ENCODE assay signal across 8 mouse cellular contexts in genomic region chr9:57940861-57941638, GRCm38 (mm10). TPM values are rescaled to one million over a fixed set of nuclear protein-coding genes. Genes with fewer than 3 reads are reported as not detected.
DNase-seq lines count a peak whose midpoint lies in the region; ATAC-seq and TF ChIP-seq lines count a peak whose summit lies in the region.

No protein-coding gene starts in this region.

- H3K4me1 ChIP-seq in kidney, embryonic 14.5 days (ENCODE audit: control insufficient read depth, insufficient read depth, low read length), result peaks cover 14% of the 10 kb centered on the region
- H3K4me1 ChIP-seq in ES-E14 (ENCODE audit: control insufficient read depth in 2 of 2, insufficient read depth in 2 of 2, low read length in 2 of 2, poor library complexity in 1 of 2), result peaks cover 0 to 7% of the 10 kb centered on the region in 2 experiments; a peak in 2 of 4 replicates
- H3K4me1 ChIP-seq in forebrain, embryonic 10.5 days, result peaks cover 54% of the 10 kb centered on the region
- peaks cover 10% of the 10 kb centered on the region for H3K4me1 ChIP-seq in intestine, postnatal 0 days (replicated peaks; ENCODE audit: control insufficient read depth, insufficient read depth, low read length)
- H3K4me1 ChIP-seq in neural tube, embryonic 14.5 days (ENCODE audit: control insufficient read depth, insufficient read depth, low read length), result peaks cover 26% of the 10 kb centered on the region

- in situ Hi-C loops in ES-E14 (cut with MboI; ENCODE audit: low sequenced_read_pairs in 2 of 2, unreplicated experiment in 2 of 2), result no loop called here

- no peak for DNase-seq in kidney, postnatal 4 days
- DNase-seq in ES-E14 (ENCODE audit: low read depth, low spot score), result peak; percentile 42
- peak; percentile 39 for DNase-seq in forebrain, embryonic 10.5 days (ENCODE audit: extremely low spot score, low spot score)
- DNase-seq in c-Kit-positive CD71-positive TER-119-positive erythroid progenitor cells, embryonic 14.5 days (ENCODE audit: low spot score), result no peak
- no peak for DNase-seq in spleen, postnatal 36 days (ENCODE audit: low spot score in 2 of 2)

- no peak overlapping the region for H3K27ac ChIP-seq in kidney, embryonic 14.5 days (ENCODE audit: low read depth, low read length)
- H3K27ac ChIP-seq in ES-E14 (ENCODE audit: insufficient read depth, low read depth, low read length, poor library complexity, severe bottlenecking), result no peak overlapping the region
- H3K27ac ChIP-seq in forebrain, embryonic 10.5 days, result peak overlapping the region; percentile 85
- 0 out of 2 replicates have a peak overlapping the region, but pooled peaks have one; percentile 46 for H3K27ac ChIP-seq in intestine, postnatal 0 days (ENCODE audit: low read depth, low read length)
- H3K27ac ChIP-seq in neural tube, embryonic 14.5 days (ENCODE audit: low read depth, low read length), result peak overlapping the region; percentile 92

- H3K9me3 ChIP-seq in kidney, embryonic 14.5 days (ENCODE audit: control insufficient read depth, low read length), result no peaks in the 10 kb centered on the region
- no peaks in the 10 kb centered on the region for H3K9me3 ChIP-seq in ES-E14 (ENCODE audit: control insufficient read depth, insufficient read depth, low read depth, low read length)
- no peaks in the 10 kb centered on the region for H3K9me3 ChIP-seq in forebrain, embryonic 10.5 days
- no peaks in the 10 kb centered on the region for H3K9me3 ChIP-seq in intestine, postnatal 0 days (ENCODE audit: control insufficient read depth)
- H3K9me3 ChIP-seq in neural tube, embryonic 14.5 days (ENCODE audit: control insufficient read depth, low read length), result no peaks in the 10 kb centered on the region

- H3K9ac ChIP-seq in kidney, embryonic 14.5 days (ENCODE audit: low read depth, low read length), result peak overlapping the region; percentile 70
- no peak overlapping the region for H3K9ac ChIP-seq in ES-E14 (ENCODE audit: insufficient read depth, low read depth, low read length, poor library complexity, severe bottlenecking)
- H3K9ac ChIP-seq in intestine, postnatal 0 days (ENCODE audit: low read depth, low read length), result peak overlapping the region; percentile 69
- peak overlapping the region; percentile 95 for H3K9ac ChIP-seq in neural tube, embryonic 14.5 days (replicated peaks; ENCODE audit: low read depth, low read length)

- ATAC-seq in kidney, embryonic 14.5 days (ENCODE audit: low FRiP score, low TSS enrichment), result no peak
- ATAC-seq in intestine, postnatal 0 days, result no peak
- peak; percentile 30 for ATAC-seq in neural tube, embryonic 14.5 days (ENCODE audit: low read depth)

- H3K4me3 ChIP-seq in kidney, embryonic 14.5 days (ENCODE audit: low read length), result peak overlapping the region; percentile 73
- H3K4me3 ChIP-seq in ES-E14 (ENCODE audit: insufficient read depth in 1 of 2, low read depth in 1 of 2, low read length in 2 of 2, poor library complexity in 1 of 2, severe bottlenecking in 1 of 2), result peak overlapping the region; percentile 70 to 75
- H3K4me3 ChIP-seq in forebrain, embryonic 10.5 days, result peak overlapping the region; percentile 82
- peak overlapping the region; percentile 83 for H3K4me3 ChIP-seq in intestine, postnatal 0 days (ENCODE audit: low read depth, low read length)
- peak overlapping the region; percentile 84 for H3K4me3 ChIP-seq in neural tube, embryonic 14.5 days (ENCODE audit: low read depth, low read length)

- H3K36me3 ChIP-seq in kidney, embryonic 14.5 days (ENCODE audit: control insufficient read depth, insufficient read depth, low read length), result no peaks in the 10 kb centered on the region
- H3K36me3 ChIP-seq in ES-E14 (ENCODE audit: control insufficient read depth, insufficient read depth, low read length, poor library complexity, severe bottlenecking), result no peaks in the 10 kb centered on the region
- H3K36me3 ChIP-seq in forebrain, embryonic 10.5 days (replicated peaks), result no peaks in the 10 kb centered on the region
- no peaks in the 10 kb centered on the region for H3K36me3 ChIP-seq in intestine, postnatal 0 days (ENCODE audit: control insufficient read depth, insufficient read depth)
- H3K36me3 ChIP-seq in neural tube, embryonic 14.5 days (ENCODE audit: control insufficient read depth, insufficient read depth, low read length), result no peaks in the 10 kb centered on the region

- peaks cover 37% of the 10 kb centered on the region for H3K27me3 ChIP-seq in kidney, embryonic 14.5 days (ENCODE audit: control insufficient read depth, insufficient read depth, low read length)
- peaks cover 98% of the 10 kb centered on the region for H3K27me3 ChIP-seq in forebrain, embryonic 10.5 days (ENCODE audit: poor library complexity, severe bottlenecking)
- H3K27me3 ChIP-seq in intestine, postnatal 0 days (replicated peaks; ENCODE audit: control insufficient read depth, insufficient read depth, low read length), result no peaks in the 10 kb centered on the region; the same call in 1 of the 2 replicates
- no peaks in the 10 kb centered on the region for H3K27me3 ChIP-seq in neural tube, embryonic 14.5 days (ENCODE audit: control insufficient read depth, insufficient read depth, low read length)

- 7% methylated on average over 28 of the region's 28 CpGs for WGBS in kidney, embryonic 14.5 days
- WGBS in forebrain, embryonic 10.5 days, result 10% methylated on average over 28 of the region's 28 CpGs
- 5% methylated on average over 28 of the region's 28 CpGs for whole genome bisulfite sequencing in intestine, postnatal 0 days
- WGBS in neural tube, embryonic 14.5 days, result 5% methylated on average over 28 of the region's 28 CpGs

- TF ChIP-seq CTCF in intestine, postnatal 0 days (IDR thresholded peaks at IDR 0.05; ENCODE audit: low read depth), result peak; percentile 33; the same call in 1 of the 2 replicates

- H3K4me2 ChIP-seq in kidney, embryonic 14.5 days (replicated peaks; ENCODE audit: low read depth, low read length), result peak overlapping the region; percentile 100
- peak overlapping the region; percentile 97 for H3K4me2 ChIP-seq in intestine, postnatal 0 days (replicated peaks; ENCODE audit: low read depth)
- peak overlapping the region; percentile 85 for H3K4me2 ChIP-seq in neural tube, embryonic 14.5 days (ENCODE audit: low read depth, low read length)

TF ChIP-seq in ES-E14, 5 proteins besides CTCF, POLR2A, EP300 and RAD21:
- TF ChIP-seq MAFK (IDR thresholded peaks at IDR 0.05; ENCODE audit: insufficient read depth, low read depth, low read length), result no peak
- no peak for TF ChIP-seq ZNF384 (IDR thresholded peaks at IDR 0.05; ENCODE audit: low read depth, low read length)
- TF ChIP-seq ZC3H11A (IDR thresholded peaks at IDR 0.05; ENCODE audit: borderline replicate concordance, low read depth, low read length), result no peak
- no peak for TF ChIP-seq CHD2 (IDR thresholded peaks at IDR 0.05; ENCODE audit: low read depth, low read length)
- TF ChIP-seq HCFC1 (IDR thresholded peaks at IDR 0.05; ENCODE audit: borderline replicate concordance, insufficient read depth, low read length), result no peak

RNA-seq across cellular contexts. Expression of gene Sema7a, which starts 1.1 kb away (rescaled TPM):
- 0.93 TPM in 2 replicates for polyA plus RNA-seq in kidney, embryonic 14.5 days (2014; fragmentation: Nextera tagmentation; extraction: Ambion mirVana)
- total RNA-seq in ES-E14 (2012; rRNA removed), result 7.5 and 9.2 TPM in 2 replicates
- polyA plus RNA-seq in forebrain, embryonic 10.5 days (2016; fragmentation: Nextera tagmentation; extraction: Ambion mirVana), result 0.14 and 0.75 TPM in 2 replicates
- 6.9 and 7.1 TPM in 2 replicates for polyA plus RNA-seq in intestine, postnatal 0 days (2015; fragmentation: Nextera tagmentation; extraction: Ambion mirVana)
- polyA plus RNA-seq in neural tube, embryonic 14.5 days (2014; fragmentation: Nextera tagmentation; extraction: Ambion mirVana), result 5.6 and 7.2 TPM in 2 replicates

RNA-seq across cellular contexts. Expression of gene Ubl7, which starts 30.3 kb away (rescaled TPM):
- polyA plus RNA-seq in kidney, embryonic 14.5 days (2014; fragmentation: Nextera tagmentation; extraction: Ambion mirVana), result 106 and 108 TPM in 2 replicates
- total RNA-seq in ES-E14 (2012; rRNA removed), result 16.4 and 21.2 TPM in 2 replicates
- polyA plus RNA-seq in forebrain, embryonic 10.5 days (2016; fragmentation: Nextera tagmentation; extraction: Ambion mirVana), result 109 and 111 TPM in 2 replicates
- polyA plus RNA-seq in intestine, postnatal 0 days (2015; fragmentation: Nextera tagmentation; extraction: Ambion mirVana), result 77.1 and 80.7 TPM in 2 replicates
- polyA plus RNA-seq in neural tube, embryonic 14.5 days (2014; fragmentation: Nextera tagmentation; extraction: Ambion mirVana), result 157 and 164 TPM in 2 replicates

Comparison
In these comparisons a context has a peak if more than half of its experiments do, and no peak if none do; other contexts are left out.
1. H3K27ac ChIP-seq: peak in forebrain, embryonic 10.5 days (single experiment), intestine, postnatal 0 days (single experiment) and neural tube, embryonic 14.5 days (single experiment); none in kidney, embryonic 14.5 days (single experiment) and ES-E14 (single experiment).
2. DNase-seq: peak in ES-E14 (single experiment) and forebrain, embryonic 10.5 days (single experiment); none in kidney, postnatal 4 days (0 of 2), c-Kit-positive CD71-positive TER-119-positive erythroid progenitor cells, embryonic 14.5 days (single experiment) and spleen, postnatal 36 days (0 of 2).
3. Peak in every context shown above with its lines, with median percentiles within 50 percentile points of each other: H3K4me2 ChIP-seq and H3K4me3 ChIP-seq.